Mouse (Mus musculus) stomach, embryonic 14.5 days (tissue): Measurements from ENCODE around the gene Clk3. TPM values are rescaled to one million over a fixed set of nuclear protein-coding genes. Genes with fewer than 3 reads are reported as not detected.
A peak's percentile ranks its signal among the peaks of the same experiment; 100 is the strongest.

Experiments used
- ATAC-seq: fragments of 200-750 bp; cut with Nextera tagmentation; 2 replicates; pipeline ENCODE4 v1.8.0; 2017; ENCODE audit warnings: low read depth, moderate TSS enrichment; ENCODE audit not compliant: insufficient number of reproducible peaks, insufficient read depth, low FRiP score
- H3K27ac ChIP-seq: fragments of 300-500 bp; sonication (generic); 2 replicates; pipeline ENCODE4 v1.5.1; 2014; ENCODE audit warnings: mild to moderate bottlenecking, low read length, moderate library complexity, mixed read lengths
- H3K27me3 ChIP-seq: fragments of 300-500 bp; sonication (generic); 2 replicates; pipeline ENCODE4 v1.6.1; 2014; ENCODE audit warnings: low read length, control low read depth, mixed read lengths; ENCODE audit not compliant: control insufficient read depth, insufficient read depth
- H3K36me3 ChIP-seq: fragments of 300-500 bp; sonication (generic); 2 replicates; pipeline ENCODE4 v1.6.1; 2014; ENCODE audit warnings: mild to moderate bottlenecking, control low read depth, low read length, moderate library complexity, mixed read lengths; ENCODE audit not compliant: control insufficient read depth, insufficient read depth
- H3K4me1 ChIP-seq: fragments of 300-500 bp; sonication (generic); 2 replicates; pipeline ENCODE4 v1.6.1; 2014; ENCODE audit warnings: low read length, control low read depth, mixed read lengths; ENCODE audit not compliant: control insufficient read depth, insufficient read depth
- H3K4me2 ChIP-seq: fragments of 300-500 bp; sonication (generic); replicated peaks from 2 replicates; pipeline ENCODE4 v1.6.1; 2014; ENCODE audit warnings: low read depth, low read length, control low read depth
- H3K4me3 ChIP-seq: fragments of 300-500 bp; sonication (generic); 2 replicates; pipeline ENCODE4 v1.5.1; 2014; ENCODE audit warnings: low read depth, low read length, control low read depth
- H3K9ac ChIP-seq: fragments of 300-500 bp; sonication (generic); replicated peaks from 2 replicates; pipeline ENCODE4 v1.6.1; 2014; ENCODE audit warnings: low read depth, mild to moderate bottlenecking, control low read depth, low read length, moderate library complexity, mixed read lengths
- H3K9me3 ChIP-seq: fragments of 300-500 bp; sonication (generic); 2 replicates; pipeline ENCODE4 v1.6.1; 2016; ENCODE audit warnings: low read depth, low read length, control low read depth; ENCODE audit not compliant: control insufficient read depth
- WGBS: fragments of 180-500 bp; shearing (Covaris S2); extraction: QIAGEN DNeasy Blood & Tissue Kit; methylation state at CpG from one replicate; pipeline ENCODE4 v1.1.7; 2014; 5-methylcytosine and 5-hydroxymethylcytosine counted together
- polyA plus RNA-seq: library from polyadenylated mRNA; unstranded; fragments of >200 nt; fragmentation: Nextera tagmentation; extraction: Ambion mirVana; gene quantifications from 2 replicates; pipeline ENCODE4 v1.2.1, GENCODE M21; 2014

Clk3 gene
- polyA plus RNA-seq, 1 experiment from 2014 or later = 73.1 TPM

- no peaks in the 10 kb centered on the region for H3K36me3 ChIP-seq
- no peaks in the 10 kb centered on the region for H3K27me3 ChIP-seq
- WGBS = 69% methylated on average over 4 of the region's 4 CpGs
- ATAC-seq = no peak
- H3K4me1 ChIP-seq = peaks cover 5% of the 10 kb centered on the region; the same call in 1 of the 2 replicates
- no peak overlapping the region for H3K4me3 ChIP-seq
- no peaks in the 10 kb centered on the region for H3K9me3 ChIP-seq
- no peak overlapping the region for H3K9ac ChIP-seq
- no peak overlapping the region for H3K27ac ChIP-seq
- H3K4me2 ChIP-seq = no peak overlapping the region
Measured at GRCm38 (mm10) chr9:57775736-57776135, 10.1 kb upstream of the Clk3 start.

GRCm38 (mm10) chr9:57775026-57775425 is 9.4 kb upstream of the Clk3 start:
- no peak for ATAC-seq

GRCm38 (mm10) chr9:57774168-57774567 is 8.5 kb upstream of the Clk3 start:
- H3K4me3 ChIP-seq = no peak overlapping the region
- H3K9ac ChIP-seq = no peak overlapping the region
- no peak overlapping the region for H3K27ac ChIP-seq
- 6% methylated on average over 1 of the region's 1 CpGs for WGBS
- H3K27me3 ChIP-seq = no peaks in the 10 kb centered on the region
- H3K4me2 ChIP-seq = no peak overlapping the region
- peaks cover 5% of the 10 kb centered on the region; the same call in 1 of the 2 replicates for H3K4me1 ChIP-seq
- H3K9me3 ChIP-seq = no peaks in the 10 kb centered on the region
- H3K36me3 ChIP-seq = no peaks in the 10 kb centered on the region; the same call in 1 of the 2 replicates
- no peak for ATAC-seq

More at GRCm38 (mm10) chr9:57775026-57775425, 9.4 kb upstream of the Clk3 start:
- no peaks in the 10 kb centered on the region for H3K9me3 ChIP-seq
- peaks cover 5% of the 10 kb centered on the region; the same call in 1 of the 2 replicates for H3K4me1 ChIP-seq
- no peak overlapping the region for H3K27ac ChIP-seq
- no peaks in the 10 kb centered on the region for H3K36me3 ChIP-seq
- H3K9ac ChIP-seq = no peak overlapping the region
- no peak overlapping the region for H3K4me3 ChIP-seq
- H3K27me3 ChIP-seq = no peaks in the 10 kb centered on the region
- WGBS = 63% methylated on average over 5 of the region's 5 CpGs
- no peak overlapping the region for H3K4me2 ChIP-seq

- no peak for ATAC-seq
- Histone ChIP-seq H3K4me3 (no peak overlapping the region), H3K4me2 (no peak overlapping the region), H3K4me1 (peaks cover 5% of the 10 kb centered on the region; the same call in 1 of the 2 replicates), H3K36me3 (no peaks in the 10 kb centered on the region; the same call in 1 of the 2 replicates), H3K27ac (no peak overlapping the region), H3K9ac (no peak overlapping the region), H3K27me3 (no peaks in the 10 kb centered on the region), H3K9me3 (no peaks in the 10 kb centered on the region)
- 46% methylated on average over 3 of the region's 3 CpGs for WGBS
Measured at GRCm38 (mm10) chr9:57773754-57774153, 8.1 kb upstream of the Clk3 start.

GRCm38 (mm10) chr9:57770836-57771235 is 5.2 kb upstream of the Clk3 start:
- ATAC-seq = peak; percentile 47; the same call in 1 of the 2 replicates

GRCm38 (mm10) chr9:57770214-57770613 is 4.6 kb upstream of the Clk3 start:
- no peak for ATAC-seq
- H3K27ac ChIP-seq = no peak overlapping the region
- WGBS = 93% methylated on average over 1 of the region's 1 CpGs

More at GRCm38 (mm10) chr9:57770836-57771235, 5.2 kb upstream of the Clk3 start:
- Histone ChIP-seq H3K4me3 (no peak overlapping the region), H3K27ac (no peak overlapping the region), H3K9me3 (no peaks in the 10 kb centered on the region), H3K36me3 (no peaks in the 10 kb centered on the region; the same call in 1 of the 2 replicates), H3K9ac (no peak overlapping the region), H3K4me2 (no peak overlapping the region), H3K4me1 (peaks cover 12% of the 10 kb centered on the region; the same call in 1 of the 2 replicates), H3K27me3 (no peaks in the 10 kb centered on the region)
- WGBS = 84% methylated on average over 2 of the region's 2 CpGs

GRCm38 (mm10) chr9:57769539-57770069 is 3.9 kb upstream of the Clk3 start:
- no peaks in the 10 kb centered on the region for H3K9me3 ChIP-seq
- H3K4me3 ChIP-seq = no peak overlapping the region
- no peaks in the 10 kb centered on the region; the same call in 1 of the 2 replicates for H3K36me3 ChIP-seq
- no peak overlapping the region for H3K9ac ChIP-seq
- H3K4me1 ChIP-seq = peaks cover 8% of the 10 kb centered on the region; the same call in 1 of the 2 replicates
- no peak overlapping the region for H3K4me2 ChIP-seq
- no peak overlapping the region for H3K27ac ChIP-seq
- ATAC-seq = no peak; the same call in 1 of the 2 replicates
- WGBS = 45% methylated on average over 2 of the region's 2 CpGs
- H3K27me3 ChIP-seq = no peaks in the 10 kb centered on the region

More at GRCm38 (mm10) chr9:57770214-57770613, 4.6 kb upstream of the Clk3 start:
- Histone ChIP-seq H3K4me2 (no peak overlapping the region), H3K36me3 (no peaks in the 10 kb centered on the region; the same call in 1 of the 2 replicates), H3K9me3 (no peaks in the 10 kb centered on the region), H3K4me1 (peaks cover 12% of the 10 kb centered on the region; the same call in 1 of the 2 replicates), H3K27me3 (no peaks in the 10 kb centered on the region), H3K9ac (no peak overlapping the region), H3K4me3 (no peak overlapping the region)

GRCm38 (mm10) chr9:57767231-57767630 is 1.6 kb upstream of the Clk3 start:
- Histone ChIP-seq H3K4me2 (no peak overlapping the region), H3K9ac (no peak overlapping the region), H3K4me1 (peaks cover 26% of the 10 kb centered on the region; the same call in 1 of the 2 replicates), H3K27ac (no peak overlapping the region), H3K4me3 (no peak overlapping the region), H3K9me3 (no peaks in the 10 kb centered on the region), H3K27me3 (no peaks in the 10 kb centered on the region), H3K36me3 (no peaks in the 10 kb centered on the region; the same call in 1 of the 2 replicates)
- WGBS = 95% methylated on average over 4 of the region's 4 CpGs
- ATAC-seq = no peak
